Mouse (Mus musculus) right cerebral cortex, postnatal 25 days (tissue): ENCODE measurements around the gene Tfdp1.

Experiments used
- DNase-seq: peaks from one replicate; pipeline ENCODE4 v3.0.0; 2022

The Tfdp1 gene

GRCm38 (mm10) chr8:13427351-13427750 is 88.8 kb downstream of the Tfdp1 start:
- DNase-seq = no peak
